Comparison of ENCODE assay signal across 8 mouse cellular contexts in genomic region chr15:85858980-85859489, GRCm38 (mm10). TPM values are rescaled to one million over a fixed set of nuclear protein-coding genes. Genes with fewer than 3 reads are reported as not detected.
DNase-seq lines count a peak whose midpoint lies in the region; ATAC-seq lines count a peak whose summit lies in the region.

No protein-coding gene starts in this region.

- 12% methylated on average over 15 of the region's 15 CpGs for WGBS in heart, embryonic 16.5 days
- 9% methylated on average over 15 of the region's 15 CpGs for WGBS in forebrain, embryonic 14.5 days
- WGBS in liver, embryonic 12.5 days (ENCODE audit: insufficient replicate concordance): 11% methylated on average over 15 of the region's 15 CpGs
- 12% methylated on average over 15 of the region's 15 CpGs for WGBS in stomach, embryonic 15.5 days

- intact Hi-C loops in heart, postnatal 25 days (cut with DNase I): loop anchor here (2.0 kb wide), 3 partner anchors 20 to 46 kb away; partner anchors contain the start of gene Trmu

- no peaks in the 10 kb centered on the region for H3K9me3 ChIP-seq in heart, embryonic 16.5 days (replicated peaks; ENCODE audit: control insufficient read depth, low read length)
- H3K9me3 ChIP-seq in forebrain, embryonic 14.5 days (replicated peaks; ENCODE audit: control insufficient read depth, low read length): no peaks in the 10 kb centered on the region
- H3K9me3 ChIP-seq in liver, embryonic 12.5 days (replicated peaks): no peaks in the 10 kb centered on the region
- no peaks in the 10 kb centered on the region for H3K9me3 ChIP-seq in stomach, embryonic 15.5 days

- no peak for DNase-seq in heart, postnatal 25 days (ENCODE audit: low spot score)
- DNase-seq in MN1 (ENCODE audit: low spot score): peak; percentile 64
- no peak for DNase-seq in forebrain, embryonic 14.5 days (ENCODE audit: low spot score)
- DNase-seq in thymus, postnatal 0 days (ENCODE audit: low spot score): no peak
- DNase-seq in retina, postnatal 1 day: no peak

- no peak for ATAC-seq in heart, embryonic 16.5 days (replicated peaks; ENCODE audit: extremely low read depth, insufficient read depth, low FRiP score)
- ATAC-seq in forebrain, embryonic 14.5 days: 0 out of 2 replicates have a peak, but pooled peaks have one; percentile 4
- 0 out of 2 replicates have a peak, but pooled peaks have one; percentile 0 for ATAC-seq in liver, embryonic 12.5 days
- ATAC-seq in stomach, embryonic 15.5 days (ENCODE audit: insufficient read depth, low FRiP score, low read depth): peak; percentile 16

- peaks cover 18% of the 10 kb centered on the region for H3K4me1 ChIP-seq in heart, embryonic 16.5 days (ENCODE audit: control insufficient read depth, insufficient read depth, low read length)
- peaks cover 13% of the 10 kb centered on the region; the same call in 1 of the 2 replicates for H3K4me1 ChIP-seq in forebrain, embryonic 14.5 days (ENCODE audit: control insufficient read depth, insufficient read depth, low read length)
- peaks cover 31% of the 10 kb centered on the region for H3K4me1 ChIP-seq in liver, embryonic 12.5 days
- H3K4me1 ChIP-seq in stomach, embryonic 15.5 days: peaks cover 15% of the 10 kb centered on the region; the same call in 1 of the 2 replicates

- peak overlapping the region; percentile 65 for H3K27ac ChIP-seq in heart, embryonic 16.5 days (ENCODE audit: low read length)
- H3K27ac ChIP-seq in forebrain, embryonic 14.5 days (ENCODE audit: low read depth, low read length): peak overlapping the region; percentile 31; the same call in 1 of the 2 replicates
- peak overlapping the region; percentile 53; the same call in 1 of the 2 replicates for H3K27ac ChIP-seq in liver, embryonic 12.5 days
- H3K27ac ChIP-seq in stomach, embryonic 15.5 days: peak overlapping the region; percentile 76

- H3K4me3 ChIP-seq in heart, embryonic 16.5 days (ENCODE audit: low read length): peak overlapping the region; percentile 63
- peak overlapping the region; percentile 44 for H3K4me3 ChIP-seq in forebrain, embryonic 14.5 days (ENCODE audit: low read depth, low read length)
- peak overlapping the region; percentile 70 for H3K4me3 ChIP-seq in liver, embryonic 12.5 days
- peak overlapping the region; percentile 86 for H3K4me3 ChIP-seq in stomach, embryonic 15.5 days (replicated peaks)

- H3K27me3 ChIP-seq in heart, embryonic 16.5 days (ENCODE audit: control insufficient read depth, insufficient read depth, low read length): no peaks in the 10 kb centered on the region
- no peaks in the 10 kb centered on the region for H3K27me3 ChIP-seq in forebrain, embryonic 14.5 days (replicated peaks; ENCODE audit: control insufficient read depth, insufficient read depth, low read length)
- H3K27me3 ChIP-seq in liver, embryonic 12.5 days (replicated peaks): no peaks in the 10 kb centered on the region
- H3K27me3 ChIP-seq in stomach, embryonic 15.5 days (replicated peaks): no peaks in the 10 kb centered on the region

- H3K9ac ChIP-seq in heart, embryonic 16.5 days (ENCODE audit: low read length): peak overlapping the region; percentile 81
- H3K9ac ChIP-seq in forebrain, embryonic 14.5 days (ENCODE audit: low read length): peak overlapping the region; percentile 79
- H3K9ac ChIP-seq in liver, embryonic 12.5 days: peak overlapping the region; percentile 82
- peak overlapping the region; percentile 77 for H3K9ac ChIP-seq in stomach, embryonic 15.5 days

- H3K36me3 ChIP-seq in heart, embryonic 16.5 days (ENCODE audit: control insufficient read depth, insufficient read depth): peaks cover 17% of the 10 kb centered on the region
- peaks cover 24% of the 10 kb centered on the region for H3K36me3 ChIP-seq in forebrain, embryonic 14.5 days (ENCODE audit: control insufficient read depth, insufficient read depth, low read length)
- H3K36me3 ChIP-seq in liver, embryonic 12.5 days: peaks cover 34% of the 10 kb centered on the region
- H3K36me3 ChIP-seq in stomach, embryonic 15.5 days: peaks cover 16% of the 10 kb centered on the region

- peak overlapping the region; percentile 66 for H3K4me2 ChIP-seq in heart, embryonic 16.5 days (ENCODE audit: low read depth, low read length)
- peak overlapping the region; percentile 85 for H3K4me2 ChIP-seq in forebrain, embryonic 14.5 days (ENCODE audit: low read length)
- H3K4me2 ChIP-seq in liver, embryonic 12.5 days: peak overlapping the region; percentile 86
- H3K4me2 ChIP-seq in stomach, embryonic 15.5 days: peak overlapping the region; percentile 87

RNA-seq across cellular contexts. Expression of gene Gtse1, which starts 0.5 kb away (rescaled TPM):
- polyA plus RNA-seq in heart, embryonic 16.5 days (2015; fragmentation: Nextera tagmentation; extraction: Ambion mirVana): 24.8 and 25.5 TPM in 2 replicates
- under 1 TPM; 0.34 to 0.39 TPM for total RNA-seq in heart, postnatal 25 days (2021)
- 14.3 and 15.7 TPM in 2 replicates for polyA plus RNA-seq in forebrain, embryonic 14.5 days (2014; fragmentation: Nextera tagmentation; extraction: Ambion mirVana)
- polyA plus RNA-seq in liver, embryonic 12.5 days (2016; fragmentation: Nextera tagmentation; extraction: Ambion mirVana): 34.4 and 35.3 TPM in 2 replicates
- polyA plus RNA-seq in stomach, embryonic 15.5 days (2015; fragmentation: Nextera tagmentation; extraction: Ambion mirVana): 23.5 and 26.3 TPM in 2 replicates
- polyA plus RNA-seq in thymus, postnatal 0 days (2015; fragmentation: Nextera tagmentation; extraction: Ambion mirVana): 27.0 and 27.4 TPM in 2 replicates

RNA-seq across cellular contexts. Expression of gene Trmu, which starts 20.1 kb away (rescaled TPM):
- 36.3 and 40.5 TPM in 2 replicates for polyA plus RNA-seq in heart, embryonic 16.5 days (2015; fragmentation: Nextera tagmentation; extraction: Ambion mirVana)
- 10 to 100 TPM; 16.4 to 20.7 TPM for total RNA-seq in heart, postnatal 25 days (2021)
- 33.5 and 39.5 TPM in 2 replicates for polyA plus RNA-seq in forebrain, embryonic 14.5 days (2014; fragmentation: Nextera tagmentation; extraction: Ambion mirVana)
- 21.8 and 22.1 TPM in 2 replicates for polyA plus RNA-seq in liver, embryonic 12.5 days (2016; fragmentation: Nextera tagmentation; extraction: Ambion mirVana)
- polyA plus RNA-seq in stomach, embryonic 15.5 days (2015; fragmentation: Nextera tagmentation; extraction: Ambion mirVana): 39.0 and 45.6 TPM in 2 replicates
- 33.9 and 34.3 TPM in 2 replicates for polyA plus RNA-seq in thymus, postnatal 0 days (2015; fragmentation: Nextera tagmentation; extraction: Ambion mirVana)

RNA-seq across cellular contexts. Expression of gene Ttc38, which starts 26.9 kb away (rescaled TPM):
- 4.9 and 6.2 TPM in 2 replicates for polyA plus RNA-seq in heart, embryonic 16.5 days (2015; fragmentation: Nextera tagmentation; extraction: Ambion mirVana)
- 10 to 100 TPM; 14.8 to 16.5 TPM for total RNA-seq in heart, postnatal 25 days (2021)
- 2.6 and 2.7 TPM in 2 replicates for polyA plus RNA-seq in forebrain, embryonic 14.5 days (2014; fragmentation: Nextera tagmentation; extraction: Ambion mirVana)
- 5.2 and 6.0 TPM in 2 replicates for polyA plus RNA-seq in liver, embryonic 12.5 days (2016; fragmentation: Nextera tagmentation; extraction: Ambion mirVana)
- 8.3 and 9.1 TPM in 2 replicates for polyA plus RNA-seq in stomach, embryonic 15.5 days (2015; fragmentation: Nextera tagmentation; extraction: Ambion mirVana)
- 8.1 and 10.1 TPM in 2 replicates for polyA plus RNA-seq in thymus, postnatal 0 days (2015; fragmentation: Nextera tagmentation; extraction: Ambion mirVana)

RNA-seq across cellular contexts. Expression of gene Pkdrej, which starts 37.5 kb away (rescaled TPM):
- polyA plus RNA-seq in heart, embryonic 16.5 days (2015; fragmentation: Nextera tagmentation; extraction: Ambion mirVana): 0.50 and 0.53 TPM in 2 replicates
- 1 to 10 TPM; 2.6 to 2.7 TPM for total RNA-seq in heart, postnatal 25 days (2021)
- 0.05 TPM in 2 replicates for polyA plus RNA-seq in forebrain, embryonic 14.5 days (2014; fragmentation: Nextera tagmentation; extraction: Ambion mirVana)
- 0.07 and 0.12 TPM in 2 replicates for polyA plus RNA-seq in liver, embryonic 12.5 days (2016; fragmentation: Nextera tagmentation; extraction: Ambion mirVana)
- 0.18 and 0.21 TPM in 2 replicates for polyA plus RNA-seq in stomach, embryonic 15.5 days (2015; fragmentation: Nextera tagmentation; extraction: Ambion mirVana)
- polyA plus RNA-seq in thymus, postnatal 0 days (2015; fragmentation: Nextera tagmentation; extraction: Ambion mirVana): 0.01 and 0.03 TPM in 2 replicates

RNA-seq across cellular contexts. Expression of gene Cdpf1, which starts 47.5 kb away (rescaled TPM):
- 48.8 and 49.8 TPM in 2 replicates for polyA plus RNA-seq in heart, embryonic 16.5 days (2015; fragmentation: Nextera tagmentation; extraction: Ambion mirVana)
- total RNA-seq in heart, postnatal 25 days (2021): 10 to 100 TPM; 29.6 to 31.8 TPM
- polyA plus RNA-seq in forebrain, embryonic 14.5 days (2014; fragmentation: Nextera tagmentation; extraction: Ambion mirVana): 28.4 and 29.5 TPM in 2 replicates
- 28.6 and 29.4 TPM in 2 replicates for polyA plus RNA-seq in liver, embryonic 12.5 days (2016; fragmentation: Nextera tagmentation; extraction: Ambion mirVana)
- polyA plus RNA-seq in stomach, embryonic 15.5 days (2015; fragmentation: Nextera tagmentation; extraction: Ambion mirVana): 41.1 and 42.7 TPM in 2 replicates
- 62.3 and 62.9 TPM in 2 replicates for polyA plus RNA-seq in thymus, postnatal 0 days (2015; fragmentation: Nextera tagmentation; extraction: Ambion mirVana)
